Mouse (Mus musculus): Measurements from ENCODE around the gene U2af2. TPM values are rescaled to one million over a fixed set of nuclear protein-coding genes. Genes with fewer than 3 reads are reported as not detected.

U2af2 gene
- 100 to 1,000 TPM; 222 to 227 TPM for total RNA-seq (2023)

GRCm38 (mm10) chr7:5061774-5062359 is at the start of gene U2af2:
Gene U2af2 (plus strand): TSS chr7:5062143.

GRCm38 (mm10) chr7:5014251-5015117 is 47.5 kb upstream of the U2af2 start, which contains the start of the genes Zfp524 and Fiz1:
Gene Zfp524 (plus strand): TSS chr7:5014415.
Gene Fiz1 (minus strand): TSS chr7:5014697.

GRCm38 (mm10) chr7:5015118-5016001 is 46.6 kb upstream of the U2af2 start, which contains the start of gene Gm44973:
Gene Gm44973 (plus strand): TSS chr7:5015496.

GRCm38 (mm10) chr7:5020000-5020681 is 41.8 kb upstream of the U2af2 start, which contains the start of the genes Zfp865 and Ccdc106:
Gene Zfp865 (plus strand): TSS chr7:5020376.
Gene Ccdc106 (plus strand): TSS chr7:5020553.

GRCm38 (mm10) chr7:5033818-5034217 is 28.1 kb upstream of the U2af2 start, which contains the start of gene 4632433K11Rik:
Gene 4632433K11Rik (plus strand): TSS chr7:5034118.

GRCm38 (mm10) chr7:5038109-5038732 is 23.7 kb upstream of the U2af2 start, which contains the start of gene Zfp784:
Gene Zfp784 (minus strand): TSS chr7:5038446.

GRCm38 (mm10) chr7:5051193-5052192 is 10.4 kb upstream of the U2af2 start, which contains the start of gene Zfp580:
Gene Zfp580 (plus strand): TSS chr7:5051538.

GRCm38 (mm10) chr7:5080010-5080751 is 18.2 kb downstream of the U2af2 start, which contains the start of gene Epn1:
Gene Epn1 (plus strand): TSS chr7:5080235.

GRCm38 (mm10) chr7:5116850-5117249 is 54.9 kb downstream of the U2af2 start, which contains the start of gene Rfpl4:
Gene Rfpl4 (minus strand): TSS chr7:5116950.

GRCm38 (mm10) chr7:5125549-5126406 is 63.8 kb downstream of the U2af2 start, which contains the start of gene Rasl2-9:
Gene Rasl2-9 (minus strand): TSS chr7:5125950.

Other genes starting within 250 kb of the U2af2 start
- gene Ube2s, start 249.6 kb upstream of the U2af2 start, total RNA-seq (2023): 100 to 1,000 TPM; 187 to 214 TPM
- gene Shisa7, start 217.4 kb upstream of the U2af2 start, total RNA-seq (2023): not detected
- 1 to 10 TPM; 2.8 to 6.7 TPM for gene Isoc2b, start 191.9 kb upstream of the U2af2 start, total RNA-seq (2023)
- gene Isoc2a, start 185.0 kb upstream of the U2af2 start, total RNA-seq (2023): 10 to 100 TPM in 1 of 2 experiments, 1 to 10 TPM in 1; 8.7 to 10.1 TPM
- gene Gm36210, start 155.6 kb upstream of the U2af2 start, total RNA-seq (2023): not detected
- gene Zfp628, start 146.9 kb upstream of the U2af2 start, total RNA-seq (2023): 10 to 100 TPM; 13.2 to 15.5 TPM
- 1 to 10 TPM; 2.1 to 3.2 TPM for gene Nat14, start 140.1 kb upstream of the U2af2 start, total RNA-seq (2023)
- gene Ssc5d, start 136.4 kb upstream of the U2af2 start, total RNA-seq (2023): not detected
- gene Sbk2, start 97.7 kb upstream of the U2af2 start, total RNA-seq (2023): not detected
- gene Sbk3, start 91.0 kb upstream of the U2af2 start, total RNA-seq (2023): not detected
- gene Zfp579, start 66.0 kb upstream of the U2af2 start, total RNA-seq (2023): 1 to 10 TPM; 2.8 to 3.5 TPM
- 10 to 100 TPM; 13.0 to 20.8 TPM for gene Zfp524, start 47.7 kb upstream of the U2af2 start, total RNA-seq (2023)
- 10 to 100 TPM; 33.3 to 36.3 TPM for gene Fiz1, start 47.4 kb upstream of the U2af2 start, total RNA-seq (2023)
- gene Gm44973, start 46.6 kb upstream of the U2af2 start, total RNA-seq (2023): not detected
- 10 to 100 TPM; 31.9 to 37.3 TPM for gene Zfp865, start 41.8 kb upstream of the U2af2 start, total RNA-seq (2023)
- under 1 TPM in 1 of 2 experiments, not detected in 1; 0.56 TPM for gene Ccdc106, start 41.6 kb upstream of the U2af2 start, total RNA-seq (2023)
- gene 4632433K11Rik, start 28.0 kb upstream of the U2af2 start, total RNA-seq (2023): not detected
- gene Zfp784, start 23.7 kb upstream of the U2af2 start, total RNA-seq (2023): 1 to 10 TPM; 2.8 to 2.9 TPM
- under 1 TPM; 0.47 to 0.71 TPM for gene Zfp580, start 10.6 kb upstream of the U2af2 start, total RNA-seq (2023)
- 100 to 1,000 TPM; 139 to 160 TPM for gene Epn1, start 18.1 kb downstream of the U2af2 start, total RNA-seq (2023)
- gene Rfpl4, start 54.8 kb downstream of the U2af2 start, total RNA-seq (2023): not detected
- under 1 TPM in 1 of 2 experiments, not detected in 1; 0.64 TPM for gene Rasl2-9, start 63.8 kb downstream of the U2af2 start, total RNA-seq (2023)
- gene Vmn1r55, start 87.5 kb downstream of the U2af2 start, total RNA-seq (2023): not detected
- gene Vmn1r56, start 134.6 kb downstream of the U2af2 start, total RNA-seq (2023): not detected
- gene Vmn1r57, start 156.3 kb downstream of the U2af2 start, total RNA-seq (2023): not detected